9 mouse cellular contexts compared by ENCODE assay signal in genomic region chr17:68158172-68158651, GRCm38 (mm10).
A peak's percentile ranks its signal among the peaks of the same experiment; 100 is the strongest.
DNase-seq lines count a peak whose midpoint lies in the region; ATAC-seq lines count a peak whose summit lies in the region.
"Had no signal": no experiment of that assay in that cellular context is flagged by ENCODE, and none has a peak within 500 bp of the region (broad histone marks: within the 10 kb centered on the region; RNA-seq: fewer than 3 reads in every experiment).

No protein-coding gene starts in this region.

- peaks cover 10% of the 10 kb centered on the region for H3K4me1 ChIP-seq in limb, embryonic 15.5 days

- H3K4me3 ChIP-seq in limb, embryonic 15.5 days: no peak overlapping the region

- DNase-seq in cerebellum, adult 8-10 months: no peak
- DNase-seq in urinary bladder, postnatal 14 days (ENCODE audit: low spot score): peak; percentile 17
- DNase-seq in urinary bladder, postnatal 10 days (ENCODE audit: low spot score): no peak
- DNase-seq in layer of hippocampus, adult 9-11 months: no peak
- no peak for DNase-seq in spleen, postnatal 4 days (ENCODE audit: low spot score in 2 of 2)
- no peak for DNase-seq in right cerebral cortex, adult 2 months (ENCODE audit: low spot score in 2 of 2)

- no peak overlapping the region for H3K9ac ChIP-seq in limb, embryonic 15.5 days
- H3K9ac ChIP-seq: liver, embryonic 14.5 days had no signal

- H3K36me3 ChIP-seq in limb, embryonic 15.5 days: no peaks in the 10 kb centered on the region

- no peaks in the 10 kb centered on the region for H3K9me3 ChIP-seq in limb, embryonic 15.5 days

- peak; percentile 58; the same call in 1 of the 2 replicates for ATAC-seq in cerebellum, adult (ENCODE audit: insufficient number of reproducible peaks, low FRiP score, low TSS enrichment)
- peak; percentile 75 for ATAC-seq in limb, embryonic 15.5 days (ENCODE audit: insufficient number of reproducible peaks, low FRiP score, low TSS enrichment, low read depth)

- no peak overlapping the region for H3K4me2 ChIP-seq in limb, embryonic 15.5 days

- H3K27ac ChIP-seq in limb, embryonic 15.5 days: peak overlapping the region; percentile 78
- H3K27ac ChIP-seq: liver, embryonic 14.5 days had no signal

- H3K27me3 ChIP-seq in limb, embryonic 15.5 days: no peaks in the 10 kb centered on the region

- WGBS in limb, embryonic 15.5 days: 53% methylated on average over 13 of the region's 13 CpGs
